12 mouse cellular contexts compared by ENCODE assay signal in genomic region chr11:97063921-97064295, GRCm38 (mm10). TPM values are rescaled to one million over a fixed set of nuclear protein-coding genes. Genes with fewer than 3 reads are reported as not detected.
DNase-seq lines count a peak whose midpoint lies in the region; ATAC-seq and TF ChIP-seq lines count a peak whose summit lies in the region.
"Had no signal": no experiment of that assay in that cellular context is flagged by ENCODE, and none has a peak within 500 bp of the region (broad histone marks: within the 10 kb centered on the region; RNA-seq: fewer than 3 reads in every experiment).

No protein-coding gene starts in this region.

- peak overlapping the region; percentile 60 for H3K27ac ChIP-seq in layer of hippocampus, adult 2 months
- H3K27ac ChIP-seq in ES-Bruce4 (ENCODE audit: insufficient read depth, low read length): no peak overlapping the region
- H3K27ac ChIP-seq in embryonic facial prominence, embryonic 10.5 days (replicated peaks): peak overlapping the region; percentile 69

- 91% methylated on average over 3 of the region's 3 CpGs for WGBS in embryonic facial prominence, embryonic 10.5 days

- peak; percentile 63 for TF ChIP-seq CTCF in layer of hippocampus, adult 2 months (conservative IDR thresholded peaks at IDR 0.05)
- peak; percentile 27 for TF ChIP-seq CTCF in ES-Bruce4 (IDR thresholded peaks at IDR 0.05; ENCODE audit: low read depth, low read length)

- 0 out of 2 replicates have a peak, but pooled peaks have one; percentile 40 for ATAC-seq in megakaryocyte-erythroid progenitor cell, adult 5-6 weeks (replicated peaks; ENCODE audit: low FRiP score, low TSS enrichment, poor library complexity, severe bottlenecking)

- no peak for TF ChIP-seq POLR2A in ES-Bruce4 (IDR thresholded peaks at IDR 0.05; ENCODE audit: insufficient read depth, low read length)

- no peaks in the 10 kb centered on the region for H3K36me3 ChIP-seq in ES-Bruce4 (ENCODE audit: control insufficient read depth, insufficient read depth, low read length, poor library complexity, severe bottlenecking)
- peaks cover 72% of the 10 kb centered on the region for H3K36me3 ChIP-seq in embryonic facial prominence, embryonic 10.5 days (replicated peaks)

- DNase-seq in layer of hippocampus, adult 2 months (ENCODE audit: low spot score in 2 of 2): no peak
- no peak for DNase-seq in layer of hippocampus, adult 9-10 months (ENCODE audit: low spot score)
- no peak for DNase-seq in embryonic facial prominence, embryonic 10.5 days (ENCODE audit: low spot score)
- DNase-seq in ovary, postnatal 10 days (ENCODE audit: low spot score): no peak
- DNase-seq in layer of hippocampus, adult 11-12 months (ENCODE audit: low spot score): no peak
- no peak for DNase-seq in embryo, embryonic 10 days (ENCODE audit: low spot score)
- DNase-seq: cerebellum, adult 11 months; layer of hippocampus, postnatal 36 days; lung, adult 2 months; right cerebral cortex, postnatal 25 days had no signal

- no peak overlapping the region for H3K9ac ChIP-seq in ES-Bruce4 (ENCODE audit: low read depth, poor library complexity, severe bottlenecking)

- peaks cover 3% of the 10 kb centered on the region for H3K4me1 ChIP-seq in ES-Bruce4 (ENCODE audit: control insufficient read depth, insufficient read depth, low read length)
- H3K4me1 ChIP-seq in embryonic facial prominence, embryonic 10.5 days: peaks cover 15% of the 10 kb centered on the region

- no peak for TF ChIP-seq EP300 in ES-Bruce4 (IDR thresholded peaks at IDR 0.05; ENCODE audit: insufficient read depth, low read depth, low read length)

- no peaks in the 10 kb centered on the region for H3K9me3 ChIP-seq in ES-Bruce4 (replicated peaks; ENCODE audit: control insufficient read depth, insufficient read depth, low read length, poor library complexity, severe bottlenecking)
- no peaks in the 10 kb centered on the region for H3K9me3 ChIP-seq in embryonic facial prominence, embryonic 10.5 days

- H3K4me3 ChIP-seq in layer of hippocampus, adult 2 months: no peak overlapping the region
- no peak overlapping the region for H3K4me3 ChIP-seq in ES-Bruce4 (ENCODE audit: low read depth, low read length)
- H3K4me3 ChIP-seq in embryonic facial prominence, embryonic 10.5 days: no peak overlapping the region

- no peaks in the 10 kb centered on the region for H3K27me3 ChIP-seq in ES-Bruce4 (ENCODE audit: control insufficient read depth, insufficient read depth, low read length, poor library complexity, severe bottlenecking)
- no peaks in the 10 kb centered on the region for H3K27me3 ChIP-seq in embryonic facial prominence, embryonic 10.5 days (replicated peaks; ENCODE audit: low read depth, poor library complexity, severe bottlenecking)

RNA-seq across cellular contexts. Expression of gene Osbpl7, which starts 13.5 kb away (rescaled TPM):
- total RNA-seq in layer of hippocampus, adult 2 months (2021): 10 to 100 TPM; 15.7 to 19.0 TPM
- polyA plus RNA-seq in ES-Bruce4 (2011; ENCODE audit: insufficient read depth, insufficient read length, low read depth, missing spikeins): 8.3 and 9.1 TPM in 2 replicates
- polyA plus RNA-seq in embryonic facial prominence, embryonic 10.5 days (2016; fragmentation: Nextera tagmentation; extraction: Ambion mirVana): 9.7 and 10.0 TPM in 2 replicates
- 14.2 and 15.0 TPM in 2 replicates for total RNA-seq in megakaryocyte-erythroid progenitor cell, adult 5-6 weeks (2014; fragmentation: Nextera tagmentation)
- total RNA-seq in megakaryocyte-erythroid progenitor cell, adult 5-6 weeks (2017): 23.5 and 25.3 TPM in 2 replicates

RNA-seq across cellular contexts. Expression of gene Mrpl10, which starts 22.5 kb away (rescaled TPM):
- total RNA-seq in layer of hippocampus, adult 2 months (2021): 10 to 100 TPM; 74.0 to 81.6 TPM
- 62.6 and 67.1 TPM in 2 replicates for polyA plus RNA-seq in ES-Bruce4 (2011; ENCODE audit: insufficient read depth, insufficient read length, low read depth, missing spikeins)
- polyA plus RNA-seq in embryonic facial prominence, embryonic 10.5 days (2016; fragmentation: Nextera tagmentation; extraction: Ambion mirVana): 86.6 and 89.9 TPM in 2 replicates
- 38.6 and 49.6 TPM in 2 replicates for total RNA-seq in megakaryocyte-erythroid progenitor cell, adult 5-6 weeks (2014; fragmentation: Nextera tagmentation)
- 23.6 and 24.8 TPM in 2 replicates for total RNA-seq in megakaryocyte-erythroid progenitor cell, adult 5-6 weeks (2017)

RNA-seq across cellular contexts. Expression of gene Lrrc46, which starts 22.7 kb away (rescaled TPM):
- total RNA-seq in layer of hippocampus, adult 2 months (2021): 1 to 10 TPM; 1.1 to 1.2 TPM
- 1.5 and 2.4 TPM in 2 replicates for polyA plus RNA-seq in ES-Bruce4 (2011; ENCODE audit: insufficient read depth, insufficient read length, low read depth, missing spikeins)
- polyA plus RNA-seq in embryonic facial prominence, embryonic 10.5 days (2016; fragmentation: Nextera tagmentation; extraction: Ambion mirVana): 1.2 TPM in 2 replicates
- 1.7 TPM in 1 of 2 replicates, not detected in the other for total RNA-seq in megakaryocyte-erythroid progenitor cell, adult 5-6 weeks (2014; fragmentation: Nextera tagmentation)
- 0.11 TPM in 1 of 2 replicates, not detected in the other for total RNA-seq in megakaryocyte-erythroid progenitor cell, adult 5-6 weeks (2017)

RNA-seq across cellular contexts. Expression of gene Scrn2, which starts 34.2 kb away (rescaled TPM):
- total RNA-seq in layer of hippocampus, adult 2 months (2021): 1 to 10 TPM; 4.9 to 5.5 TPM
- 6.8 and 7.4 TPM in 2 replicates for polyA plus RNA-seq in ES-Bruce4 (2011; ENCODE audit: insufficient read depth, insufficient read length, low read depth, missing spikeins)
- polyA plus RNA-seq in embryonic facial prominence, embryonic 10.5 days (2016; fragmentation: Nextera tagmentation; extraction: Ambion mirVana): 43.5 and 43.8 TPM in 2 replicates
- total RNA-seq in megakaryocyte-erythroid progenitor cell, adult 5-6 weeks (2014; fragmentation: Nextera tagmentation): 12.4 and 17.7 TPM in 2 replicates
- 26.1 and 32.6 TPM in 2 replicates for total RNA-seq in megakaryocyte-erythroid progenitor cell, adult 5-6 weeks (2017)

RNA-seq across cellular contexts. Expression of gene Sp6, which starts 50.7 kb away (rescaled TPM):
- total RNA-seq in layer of hippocampus, adult 2 months (2021): 1 to 10 TPM in 1 of 2 experiments, under 1 TPM in 1; 0.79 to 1.2 TPM
- polyA plus RNA-seq in ES-Bruce4 (2011; ENCODE audit: insufficient read depth, insufficient read length, low read depth, missing spikeins): 12.4 and 13.5 TPM in 2 replicates
- polyA plus RNA-seq in embryonic facial prominence, embryonic 10.5 days (2016; fragmentation: Nextera tagmentation; extraction: Ambion mirVana): 4.4 and 7.4 TPM in 2 replicates
- total RNA-seq in megakaryocyte-erythroid progenitor cell, adult 5-6 weeks (2014; fragmentation: Nextera tagmentation): 0.28 TPM in 1 of 2 replicates, not detected in the other
- total RNA-seq in megakaryocyte-erythroid progenitor cell, adult 5-6 weeks (2017): 0.38 TPM in 1 of 2 replicates, not detected in the other
